Mouse (Mus musculus) liver, adult 2 months (tissue): ENCODE measurements around the gene Kcna7. TPM values are rescaled to one million over a fixed set of nuclear protein-coding genes. Genes with fewer than 3 reads are reported as not detected.

Experiments
- DNase-seq: peaks from one replicate; pipeline ENCODE4 v3.0.0-alpha.2; 2011; ENCODE audit warnings: low read depth, low spot score; ENCODE audit errors: extremely low read depth
- H3K27ac ChIP-seq: fragments of 200-500 bp; replicated peaks from 2 replicates; pipeline ENCODE4 v1.5.1; 2012; ENCODE audit warnings: low read depth, mild to moderate bottlenecking, control low read depth, inconsistent platforms, low read length; ENCODE audit not compliant: insufficient read depth
- H3K27me3 ChIP-seq: fragments of 200-500 bp; 2 replicates; pipeline ENCODE4 v1.6.1; 2012; ENCODE audit warnings: mild to moderate bottlenecking, moderate library complexity, low read length, inconsistent platforms; ENCODE audit not compliant: control insufficient read depth, insufficient read depth
- H3K36me3 ChIP-seq: fragments of 200-500 bp; 2 replicates; pipeline ENCODE4 v1.6.1; 2012; ENCODE audit warnings: low read length, inconsistent platforms; ENCODE audit not compliant: control insufficient read depth, insufficient read depth
- H3K4me1 ChIP-seq: fragments of 200-500 bp; 2 replicates; pipeline ENCODE4 v1.6.1; 2011; ENCODE audit warnings: low read length; ENCODE audit not compliant: control insufficient read depth, insufficient read depth
- H3K4me3 ChIP-seq: fragments of 200-500 bp; 2 replicates; pipeline ENCODE4 v1.5.1; 2011; ENCODE audit warnings: low read depth, mild to moderate bottlenecking, control low read depth, low read length, moderate library complexity; ENCODE audit not compliant: insufficient read depth
- H3K79me2 ChIP-seq: fragments of 200-500 bp; 2 replicates; pipeline ENCODE4 v1.6.1; 2012; ENCODE audit warnings: inconsistent platforms, mild to moderate bottlenecking, low read length, moderate library complexity; ENCODE audit not compliant: control insufficient read depth, insufficient read depth
- H3K9ac ChIP-seq: fragments of 200-500 bp; 2 replicates; pipeline ENCODE4 v1.6.1; 2012; ENCODE audit warnings: low read depth, mild to moderate bottlenecking, control low read depth, inconsistent platforms, low read length
- CTCF ChIP-seq: fragments of 200-500 bp; IDR thresholded peaks from 2 replicates; pipeline ENCODE4 v1.5.1; 2011; ENCODE audit warnings: low read depth, low read length, control low read depth
- POLR2A ChIP-seq: fragments of 200-500 bp; IDR thresholded peaks from 2 replicates; pipeline ENCODE4 v1.6.1; 2011; ENCODE audit warnings: low read length, control low read depth; ENCODE audit not compliant: insufficient read depth; ENCODE audit errors: extremely low read depth
- WGBS: fragments of 180-500 bp; shearing (Covaris S2); methylation state at CpG from one replicate; pipeline ENCODE4 v1.1.7; 2018; 5-methylcytosine and 5-hydroxymethylcytosine counted together
- polyA plus RNA-seq: library from polyadenylated mRNA; depleted of rRNA; stranded (reverse); fragments of >200 nt; gene quantifications from 2 replicates; pipeline ENCODE4 v1.2.3, GENCODE M21; 2012
- total RNA-seq: library from RNA; depleted of rRNA; stranded (reverse); fragments of >200 nt; gene quantifications from 2 replicates; pipeline ENCODE4 v1.2.3, GENCODE M21; 2014

The Kcna7 gene
- total and polyA plus RNA-seq, 2 experiments = under 0.01 TPM; not detected in 1

DNA sequence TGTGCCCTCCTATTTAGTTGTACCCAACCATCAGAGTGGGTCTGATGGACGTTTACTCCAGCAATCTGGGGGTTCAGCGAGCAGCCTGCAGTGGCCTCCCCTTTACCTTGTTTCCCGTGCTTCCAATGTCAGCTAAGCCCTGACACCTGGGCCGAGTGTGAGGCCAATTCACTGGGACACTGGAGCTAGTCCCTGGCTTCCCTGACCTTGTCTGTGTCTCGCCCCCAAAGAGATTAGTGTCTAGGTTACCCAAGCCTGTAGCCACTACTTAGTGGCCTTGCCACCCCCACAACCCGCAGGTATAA, 15.1 kb downstream of the Kcna7 start, which contains the start of gene Lhb:
TSS of gene Lhb (plus strand) at position 206 of the 305 bp plus-strand sequence.
- Histone ChIP-seq H3K27ac (no peak within 1 kb of the TSS), H3K79me2 (no peaks in the 10 kb centered on the region), H3K36me3 (no peaks in the 10 kb centered on the region; the same call in 1 of the 2 replicates), H3K9ac (no peak within 1 kb of the TSS), H3K27me3 (peaks cover 4% of the 10 kb centered on the region; the same call in 1 of the 2 replicates), H3K4me1 (no peaks in the 10 kb centered on the region), H3K4me3 (no peak within 1 kb of the TSS)
- 87% methylated on average over 6 of the region's 6 CpGs for WGBS
- no peak for DNase-seq
- TF ChIP-seq CTCF = no peak
- TF ChIP-seq POLR2A = no peak

GRCm38 (mm10) chr7:45421194-45421593, 15.7 kb downstream of the Kcna7 start:
- H3K4me3 ChIP-seq = no peak overlapping the region
- no peak for TF ChIP-seq POLR2A
- TF ChIP-seq CTCF = no peak
- H3K4me1 ChIP-seq = no peaks in the 10 kb centered on the region
- DNase-seq = no peak
- no peaks in the 10 kb centered on the region for H3K27me3 ChIP-seq
- no peak overlapping the region for H3K9ac ChIP-seq
- WGBS = 97% methylated on average over 14 of the region's 14 CpGs
- H3K27ac ChIP-seq = no peak overlapping the region
- no peaks in the 10 kb centered on the region; the same call in 1 of the 2 replicates for H3K36me3 ChIP-seq
- H3K79me2 ChIP-seq = no peaks in the 10 kb centered on the region

GRCm38 (mm10) chr7:45426556-45426955, 21.1 kb downstream of the Kcna7 start:
- no peak for DNase-seq
- no peaks in the 10 kb centered on the region; the same call in 1 of the 2 replicates for H3K36me3 ChIP-seq
- TF ChIP-seq CTCF (no peak), POLR2A (no peak)
- 0 out of 2 replicates have a peak, but pooled peaks cover 4% of the 10 kb centered on the region for H3K79me2 ChIP-seq
- no peak overlapping the region for H3K9ac ChIP-seq
- 84% methylated on average over 8 of the region's 8 CpGs for WGBS
- H3K27ac ChIP-seq = no peak overlapping the region
- no peaks in the 10 kb centered on the region for H3K4me1 ChIP-seq
- H3K4me3 ChIP-seq = no peak overlapping the region
- no peaks in the 10 kb centered on the region for H3K27me3 ChIP-seq

GRCm38 (mm10) chr7:45433835-45434202, 28.4 kb downstream of the Kcna7 start:
- DNase-seq = no peak
- Histone ChIP-seq H3K79me2 (peaks cover 12% of the 10 kb centered on the region; the same call in 1 of the 2 replicates), H3K9ac (peak overlapping the region; percentile 60), H3K27ac (no peak overlapping the region; the same call in 1 of the 2 replicates), H3K27me3 (no peaks in the 10 kb centered on the region), H3K36me3 (no peaks in the 10 kb centered on the region), H3K4me1 (peaks cover 14% of the 10 kb centered on the region), H3K4me3 (peak overlapping the region; percentile 55)
- TF ChIP-seq POLR2A (no peak), CTCF (no peak)
- under 1% methylated on average over 7 of the region's 7 CpGs for WGBS

DNA sequence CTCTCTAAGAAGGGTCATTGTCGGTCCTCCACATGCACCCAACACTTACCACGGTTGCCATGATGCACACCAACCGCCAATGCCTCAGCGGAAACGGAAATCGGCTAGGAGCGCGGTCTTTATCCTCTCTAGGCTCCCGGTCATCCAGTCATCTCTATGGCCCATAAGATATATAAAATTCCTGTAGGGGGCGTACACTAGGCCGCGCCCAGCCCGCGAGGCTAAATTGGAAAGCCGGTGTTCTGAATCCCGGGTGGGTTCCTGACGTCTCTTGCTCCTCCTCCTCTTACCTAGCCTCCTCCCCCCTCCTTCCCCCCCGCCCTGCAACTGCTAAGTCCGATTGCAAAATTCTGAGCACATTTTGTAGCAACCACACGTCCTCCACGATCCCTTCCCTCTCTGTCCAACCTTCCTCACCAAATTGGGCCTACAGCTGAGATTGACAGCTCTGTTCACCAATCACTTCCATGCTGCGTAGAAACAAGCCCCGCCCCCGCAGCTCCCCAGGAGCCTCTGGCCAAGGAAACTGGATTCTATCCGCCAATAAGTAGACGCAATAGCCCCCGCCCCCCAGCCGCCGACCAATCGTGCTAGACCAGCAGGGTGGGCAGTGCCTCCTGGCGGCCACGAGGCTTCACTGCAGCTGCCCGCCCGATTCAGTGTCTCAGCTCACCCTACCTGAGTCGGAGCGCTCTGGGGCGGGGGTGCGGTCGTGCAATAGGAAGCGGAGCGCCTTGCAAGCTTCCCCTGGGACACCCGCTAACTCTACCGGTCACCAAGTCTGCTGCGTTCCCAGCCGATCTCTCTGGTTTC, 29.0 kb downstream of the Kcna7 start, which contains the start of gene Gys1:
TSS of gene Gys1 (plus strand) at position 642 of the 813 bp plus-strand sequence.
- Histone ChIP-seq H3K4me3 (peak within 1 kb of the TSS; percentile 61), H3K27me3 (no peaks in the 10 kb centered on the region), H3K79me2 (peaks cover 12% of the 10 kb centered on the region; the same call in 1 of the 2 replicates), H3K27ac (peak within 1 kb of the TSS; percentile 11), H3K4me1 (peaks cover 14% of the 10 kb centered on the region), H3K36me3 (no peaks in the 10 kb centered on the region), H3K9ac (peak within 1 kb of the TSS; percentile 72)
- TF ChIP-seq CTCF (peak; percentile 94), POLR2A (peak; percentile 61; the same call in 1 of the 2 replicates)
- DNase-seq = peak; percentile 100
- WGBS = 1% methylated on average over 45 of the region's 45 CpGs

- H3K36me3 ChIP-seq = no peaks in the 10 kb centered on the region
- H3K27ac ChIP-seq = peak overlapping the region; percentile 11; the same call in 1 of the 2 replicates
- peaks cover 12% of the 10 kb centered on the region; the same call in 1 of the 2 replicates for H3K79me2 ChIP-seq
- DNase-seq = no peak
- no peak for TF ChIP-seq CTCF
- TF ChIP-seq POLR2A = no peak
- H3K4me3 ChIP-seq = peak overlapping the region; percentile 61
- no peaks in the 10 kb centered on the region for H3K27me3 ChIP-seq
- H3K4me1 ChIP-seq = peaks cover 14% of the 10 kb centered on the region
- H3K9ac ChIP-seq = peak overlapping the region; percentile 72
- under 1% methylated on average over 16 of the region's 16 CpGs for WGBS
Measured at GRCm38 (mm10) chr7:45435038-45435437, 29.6 kb downstream of the Kcna7 start.
